Mouse (Mus musculus) gastrocnemius, adult 8-10 months (tissue): ENCODE results near the gene Cytl1. TPM values are rescaled to one million over a fixed set of nuclear protein-coding genes. Genes with fewer than 3 reads are reported as not detected.

Experiments used
- DNase-seq, 2 experiments: peaks; one replicate each; pipeline ENCODE4 v3.0.0; 2022; ENCODE audit warnings: low spot score in 2 of 2
- total RNA-seq, 4 experiments: library from RNA; stranded (reverse); gene quantifications; 2 replicates each; pipeline ENCODE4 v1.2.4; 2022

The Cytl1 gene
- 1 to 10 TPM; 3.4 to 6.1 (median 4.2) TPM for total RNA-seq

DNA sequence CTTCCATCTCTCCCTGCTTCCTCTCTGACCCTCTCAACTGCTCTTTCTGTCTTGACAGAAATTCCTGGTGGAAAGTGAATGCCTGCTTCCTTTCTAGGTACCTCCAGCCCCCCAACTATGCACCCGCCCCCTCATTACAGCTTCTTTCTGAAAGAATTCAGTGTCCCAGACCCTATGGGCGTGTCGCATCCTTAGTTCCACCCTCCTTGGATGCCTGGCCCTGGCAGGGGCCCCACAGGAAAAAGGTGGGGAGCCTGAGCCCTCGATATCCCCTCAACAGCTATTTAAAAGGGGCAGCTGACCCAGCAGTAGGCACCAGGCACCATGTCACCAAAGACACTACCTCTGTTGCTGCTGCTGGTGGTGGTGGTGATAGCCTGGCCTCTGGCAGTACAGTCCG is at the start of gene Cytl1:
Gene Cytl1, plus strand, starts transcription at position 296 of the 400 bp plus-strand sequence.
- no peak for DNase-seq

DNA sequence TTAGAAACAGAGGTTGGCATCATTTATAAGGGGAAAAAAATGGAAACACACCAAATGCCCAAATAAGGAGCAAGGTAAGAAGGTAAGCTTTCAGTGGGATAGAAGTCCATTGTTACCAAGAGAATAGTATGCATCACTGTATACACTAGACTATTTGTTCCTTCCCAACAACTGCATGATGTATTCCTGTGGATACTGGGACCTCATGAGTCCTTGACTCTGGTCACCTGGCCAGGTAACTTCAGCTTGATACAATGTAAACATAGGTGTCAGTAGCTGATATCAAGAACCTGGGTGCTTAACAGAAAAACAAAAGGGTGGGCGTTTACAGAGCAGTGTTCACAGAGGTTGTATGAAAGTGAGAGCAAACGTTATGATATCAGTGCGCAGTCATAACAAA is 42.6 kb upstream of the Cytl1 start:
- DNase-seq = no peak

DNA sequence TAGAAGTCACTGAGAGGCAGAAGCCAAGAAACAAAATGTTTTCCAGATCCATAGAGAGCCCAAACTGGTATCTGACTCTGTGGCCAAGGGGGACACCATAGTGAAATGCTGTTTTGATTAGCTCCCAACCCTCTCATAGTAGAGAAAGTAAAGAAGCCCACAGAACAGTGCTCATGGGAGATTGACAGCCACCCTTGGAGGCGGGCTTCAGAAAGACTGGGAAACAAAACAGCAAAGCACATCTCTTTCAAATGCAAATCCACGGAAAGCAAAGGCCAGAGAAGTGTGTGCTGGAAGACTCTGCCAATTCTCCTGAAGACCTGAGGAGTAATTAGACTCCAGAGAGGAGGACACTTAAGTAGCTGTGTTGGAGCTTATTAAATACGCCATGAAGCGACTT is 39.5 kb upstream of the Cytl1 start:
- no peak for DNase-seq

DNA sequence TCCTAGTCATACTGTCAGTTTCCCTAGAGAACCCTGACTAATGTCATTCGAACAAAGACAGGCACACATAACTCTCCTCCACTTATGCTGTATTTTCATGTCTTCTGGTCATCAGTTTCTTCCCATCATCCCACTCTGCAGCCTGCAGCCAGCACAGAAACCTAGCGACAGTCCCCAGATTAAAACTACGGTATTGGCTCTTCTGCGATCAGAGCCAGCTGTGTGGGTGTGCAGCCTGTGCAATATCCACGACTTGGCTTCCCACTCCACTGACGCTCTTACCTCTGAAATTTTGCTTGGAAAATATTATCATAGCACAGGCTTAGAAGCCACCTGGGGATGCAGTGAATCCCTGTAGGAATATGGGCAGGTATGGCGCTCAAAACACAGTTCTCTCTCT is 38.0 kb upstream of the Cytl1 start:
- no peak for DNase-seq

DNA sequence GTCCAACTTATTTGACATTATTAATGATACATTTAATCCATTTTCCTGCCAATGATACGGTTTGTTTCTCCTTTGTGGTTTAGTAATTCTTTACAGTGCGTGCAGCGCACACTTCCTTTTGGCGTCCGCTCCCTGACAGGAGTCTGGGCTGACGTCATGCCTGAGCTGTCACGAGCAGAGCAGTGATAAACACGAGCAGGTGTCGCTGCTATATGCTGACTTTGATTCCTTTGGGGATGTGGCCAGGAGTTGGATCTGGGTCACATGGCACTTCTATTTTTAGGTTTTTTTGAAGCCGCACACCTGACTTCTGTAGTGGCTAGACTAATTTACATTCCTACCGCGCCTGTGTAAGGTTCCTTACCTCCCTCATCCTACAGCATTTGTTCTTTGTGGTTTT is 35.6 kb upstream of the Cytl1 start:
- no peak for DNase-seq

DNA sequence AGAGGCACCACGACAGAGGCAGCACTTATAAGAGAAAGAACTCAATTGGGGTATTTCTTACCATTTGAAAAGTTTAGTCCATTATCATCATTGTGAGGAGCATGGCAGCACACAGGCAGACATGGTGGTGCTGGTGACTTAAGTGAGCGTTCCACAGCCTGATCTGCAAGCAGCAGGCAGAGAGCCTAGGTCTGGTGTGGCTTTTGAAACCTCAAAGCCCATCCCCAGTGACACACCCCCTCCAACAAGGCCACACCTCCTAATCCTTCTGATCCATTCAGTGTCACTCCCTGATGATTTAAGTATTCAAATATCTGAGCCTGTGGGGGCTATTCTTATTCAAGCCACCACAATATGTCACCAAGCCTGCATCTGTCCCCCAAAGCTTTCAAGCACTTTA is 30.4 kb upstream of the Cytl1 start:
- DNase-seq = no peak

DNA sequence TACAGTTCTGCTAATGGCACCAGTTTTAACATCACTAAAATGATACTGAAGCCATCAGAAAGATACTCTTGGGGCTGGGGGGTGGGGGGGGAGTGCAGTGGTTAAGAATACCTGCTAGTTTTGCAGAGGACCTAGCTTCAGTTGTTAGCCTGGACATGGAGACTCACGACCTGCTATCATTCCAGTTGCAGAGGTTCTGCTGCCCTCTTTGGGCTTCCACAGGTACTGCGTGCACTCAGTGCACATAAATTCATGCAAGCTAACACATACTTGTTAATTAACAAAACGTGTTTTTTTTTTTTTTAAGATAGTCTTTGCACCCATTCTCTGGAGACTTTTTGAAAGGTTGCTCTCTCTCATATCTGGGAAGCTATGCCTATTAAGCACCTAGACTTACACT is 27.2 kb upstream of the Cytl1 start:
- no peak for DNase-seq

DNA sequence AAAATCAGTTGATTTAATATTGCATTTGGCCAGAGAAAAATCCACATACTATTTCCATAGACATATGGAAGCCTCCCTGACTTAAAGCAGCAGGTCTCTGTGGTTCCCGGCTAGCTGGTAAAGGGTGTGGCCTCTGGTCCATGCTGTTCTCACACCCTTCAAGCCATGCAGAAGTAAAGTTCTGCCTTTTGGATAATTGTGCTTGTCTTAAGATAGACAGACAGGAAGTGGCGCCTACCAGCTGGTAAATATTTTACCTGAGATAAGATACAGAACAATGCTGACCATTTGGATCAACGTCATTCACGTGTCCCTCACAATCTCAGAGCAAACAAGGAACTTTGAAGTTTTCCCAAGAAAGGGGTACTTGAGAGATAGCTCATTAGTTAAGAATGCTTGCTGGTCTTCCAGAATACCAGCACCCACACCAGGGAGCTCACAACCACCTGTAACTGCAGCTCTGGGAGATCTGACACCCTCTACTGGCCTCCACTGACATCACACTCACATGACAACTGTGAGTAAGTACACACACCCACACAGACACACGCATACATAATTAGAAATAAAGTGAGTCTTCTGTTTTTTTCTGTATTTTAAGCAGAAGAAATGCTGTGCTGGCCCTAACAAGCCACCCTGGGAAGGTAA is 25.9 kb upstream of the Cytl1 start:
- no peak for DNase-seq

DNA sequence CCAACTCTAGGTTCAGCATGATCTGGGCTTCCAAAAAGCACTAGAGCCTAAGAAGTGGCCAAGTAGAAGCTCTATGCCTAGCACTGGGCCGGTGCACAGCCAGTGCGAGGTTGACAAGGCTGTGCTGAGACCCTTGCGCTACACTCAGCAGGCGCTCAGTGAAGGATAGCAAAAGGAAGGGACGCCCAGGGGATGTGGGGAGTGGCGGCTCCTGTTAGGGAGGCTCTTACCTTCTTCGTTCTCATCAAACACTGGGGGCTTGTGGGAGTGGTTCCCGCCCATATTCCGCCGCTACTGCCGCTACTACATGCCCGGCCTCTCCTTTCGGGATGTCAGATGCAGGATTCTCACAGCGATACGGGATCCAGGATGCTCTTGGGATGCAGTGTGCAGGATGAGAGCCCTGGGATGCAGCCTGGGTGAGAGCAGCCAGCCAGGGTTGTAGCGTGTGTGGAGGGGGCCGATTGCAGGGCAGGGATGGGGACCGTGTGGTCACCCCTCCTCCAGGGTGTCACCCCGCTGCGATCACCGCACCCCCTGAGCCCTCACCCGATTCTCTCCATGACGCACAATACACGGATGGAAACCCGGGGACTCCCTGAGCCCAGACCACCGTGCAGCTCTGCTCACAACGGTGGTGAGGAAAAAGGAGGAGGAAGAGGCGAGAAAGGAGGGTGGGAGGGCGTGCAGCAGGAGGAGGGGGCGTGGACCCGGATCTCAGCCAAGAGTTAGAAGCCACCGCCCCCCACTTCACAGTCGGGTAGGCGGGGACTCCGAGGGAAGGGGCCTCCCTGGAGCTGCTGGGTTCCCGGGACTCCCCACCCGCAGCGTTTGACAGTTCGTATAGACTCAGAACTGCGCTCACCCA is 18.6 kb upstream of the Cytl1 start, which contains the start of gene Stk32b:
Gene Stk32b, minus strand, starts transcription at position 667 of the 868 bp plus-strand sequence.
- no peak for DNase-seq

DNA sequence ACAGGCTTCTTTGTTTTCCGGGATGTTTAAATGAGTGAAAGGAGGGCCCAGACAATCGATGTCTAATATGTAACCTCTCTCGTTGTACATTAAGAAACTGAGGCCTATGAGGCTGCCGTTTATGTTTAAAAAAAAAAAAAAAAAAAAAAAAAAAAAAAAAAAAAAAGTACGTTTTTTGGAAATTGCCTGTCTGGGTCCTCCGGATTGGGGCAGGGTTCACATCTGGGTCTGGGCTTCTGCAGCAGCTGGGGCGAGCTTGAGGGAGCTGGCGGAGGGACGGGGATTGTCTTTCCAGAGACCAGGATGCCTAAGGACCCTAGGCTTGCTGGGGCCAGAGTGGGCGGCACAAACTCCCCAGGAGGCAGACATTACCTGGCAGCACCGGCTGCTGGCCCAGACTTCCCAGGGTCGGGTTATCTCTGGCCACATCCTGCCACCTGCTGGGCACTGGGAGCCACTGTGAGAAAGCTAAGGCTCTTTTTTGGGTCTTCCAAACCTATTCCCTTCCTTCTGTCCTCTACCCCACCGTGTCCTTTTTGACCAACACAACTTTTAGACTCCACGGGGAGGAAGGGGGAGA is 17.8 kb upstream of the Cytl1 start:
- peak in 1 of 2 experiments; percentile 13 for DNase-seq

DNA sequence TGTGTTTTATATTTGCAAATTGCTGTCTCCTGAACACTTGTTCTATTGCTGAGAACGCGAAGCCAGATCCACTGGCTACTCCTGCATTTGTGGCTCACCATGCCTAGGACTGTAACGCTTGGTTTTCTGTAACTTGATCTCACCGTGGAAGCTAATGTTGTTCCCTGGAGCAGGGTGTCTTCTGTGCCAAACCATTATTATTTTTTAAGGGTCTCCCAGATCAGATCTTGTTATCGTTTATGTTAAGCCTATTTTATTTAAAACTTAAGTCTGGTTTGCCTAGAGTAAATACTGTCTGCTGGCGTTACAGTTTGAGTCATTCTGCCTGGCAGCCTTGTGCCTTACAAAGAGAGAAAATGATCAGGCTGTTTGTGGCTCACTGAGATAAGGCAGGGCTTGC is 14.6 kb upstream of the Cytl1 start:
- no peak for DNase-seq

DNA sequence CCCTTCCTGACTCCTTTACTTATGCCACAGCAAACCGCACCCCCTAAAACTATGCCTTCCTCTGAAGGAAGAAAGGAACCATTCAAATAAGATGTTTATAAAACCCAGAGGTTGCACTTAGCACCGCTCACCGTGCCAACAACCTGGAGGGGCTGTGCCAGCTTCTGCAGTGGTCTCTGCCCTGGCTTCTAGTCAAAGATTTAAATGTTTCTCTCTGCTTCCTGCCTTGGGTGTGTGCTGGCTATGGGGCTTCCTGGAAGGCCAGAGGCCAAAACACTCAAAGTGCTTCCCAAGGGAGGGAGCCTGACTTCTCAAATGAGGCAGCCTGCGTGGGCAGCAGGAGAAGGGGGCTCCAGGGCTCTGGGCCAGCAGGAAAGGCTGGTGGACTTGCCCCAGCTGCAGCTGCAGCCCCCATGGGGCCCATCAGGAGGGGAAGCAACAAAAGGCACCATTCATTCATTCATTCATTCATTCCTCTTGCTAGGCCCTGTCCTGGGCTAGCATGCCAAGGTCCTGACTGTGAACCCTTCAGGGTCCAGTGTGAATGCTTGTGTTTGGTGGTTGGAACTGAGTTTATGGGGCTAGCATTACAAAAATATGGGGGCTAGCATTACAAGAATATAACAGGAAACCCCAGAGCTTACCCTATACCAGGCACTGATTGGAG is 10.0 kb upstream of the Cytl1 start:
- DNase-seq = peak in 1 of 2 experiments; percentile 15

DNA sequence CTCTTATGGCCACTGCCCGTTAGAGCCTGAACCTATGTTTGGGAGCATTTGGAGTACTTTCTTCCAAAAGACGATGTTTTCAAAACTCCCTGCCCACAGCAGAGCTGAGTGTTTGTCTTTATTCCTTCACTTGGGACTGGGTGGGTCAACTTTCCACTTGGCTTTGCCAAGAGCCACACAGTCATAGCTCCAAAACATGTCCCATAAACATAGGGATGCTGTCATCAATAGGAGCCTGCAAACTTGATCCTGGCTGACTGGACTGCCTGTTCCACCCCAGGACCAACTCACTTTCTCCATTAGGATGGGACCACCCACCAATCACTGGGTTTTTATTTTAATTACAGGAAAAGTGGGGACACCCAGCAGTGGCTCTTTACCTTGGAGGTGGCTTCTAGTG is 4.5 kb upstream of the Cytl1 start:
- peak in 1 of 2 experiments; percentile 13 for DNase-seq

DNA sequence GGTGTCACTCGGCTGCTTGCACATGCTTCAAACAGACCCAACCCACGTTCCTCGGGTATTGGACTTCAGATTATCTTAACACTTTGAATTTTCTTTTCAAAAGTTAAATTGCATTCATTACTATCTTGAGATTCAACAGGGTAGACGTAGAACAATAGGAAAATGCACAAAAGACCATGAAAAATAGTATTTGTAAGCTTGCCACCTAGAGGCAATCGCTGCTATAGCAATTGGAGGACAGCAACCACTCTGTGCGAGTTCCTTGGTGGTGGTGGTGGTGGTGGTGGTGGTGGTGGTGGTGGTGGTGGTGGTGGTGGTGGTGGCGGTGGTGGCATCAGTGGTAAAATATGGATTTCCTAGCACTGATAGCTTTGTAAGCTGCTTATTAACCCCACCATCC is 894 bp downstream of the Cytl1 start:
- no peak for DNase-seq

DNA sequence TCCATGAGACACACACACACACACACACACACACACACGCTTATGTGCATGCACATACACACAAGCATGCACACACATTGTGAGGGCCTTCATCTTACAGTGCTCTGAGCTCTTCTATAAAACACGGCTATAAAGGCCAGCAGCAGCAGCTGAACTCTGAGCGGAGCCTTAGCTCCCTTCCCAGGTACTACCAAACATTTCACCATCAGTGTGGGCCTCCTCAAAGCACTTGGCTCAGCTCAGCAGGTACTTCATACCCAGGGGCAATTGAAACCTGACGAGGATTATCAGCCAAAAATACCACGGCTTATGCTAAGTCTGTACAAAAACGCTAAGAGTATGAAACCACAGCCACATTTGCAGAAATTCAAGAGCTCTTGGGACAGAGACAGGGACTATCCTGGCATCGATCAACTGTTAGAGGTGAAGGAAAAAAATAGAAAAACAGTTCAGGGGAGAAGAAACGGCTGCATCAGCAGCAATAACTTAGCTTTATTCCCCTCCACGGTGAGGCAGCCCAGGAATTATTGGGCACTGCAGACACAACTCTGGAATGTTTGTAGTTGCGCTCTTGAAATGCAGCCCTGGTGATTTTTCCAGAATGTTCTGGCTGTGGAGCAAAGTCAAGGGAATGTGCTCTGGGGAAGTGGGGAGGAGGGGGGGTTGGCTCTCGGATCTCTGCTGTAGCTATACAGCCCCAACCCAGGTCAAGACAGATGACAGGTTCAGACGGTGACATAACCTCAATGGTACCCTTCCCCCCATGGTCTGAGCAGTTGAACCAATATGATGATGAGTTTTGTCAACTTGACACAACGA is 8.8 kb downstream of the Cytl1 start:
- no peak for DNase-seq

DNA sequence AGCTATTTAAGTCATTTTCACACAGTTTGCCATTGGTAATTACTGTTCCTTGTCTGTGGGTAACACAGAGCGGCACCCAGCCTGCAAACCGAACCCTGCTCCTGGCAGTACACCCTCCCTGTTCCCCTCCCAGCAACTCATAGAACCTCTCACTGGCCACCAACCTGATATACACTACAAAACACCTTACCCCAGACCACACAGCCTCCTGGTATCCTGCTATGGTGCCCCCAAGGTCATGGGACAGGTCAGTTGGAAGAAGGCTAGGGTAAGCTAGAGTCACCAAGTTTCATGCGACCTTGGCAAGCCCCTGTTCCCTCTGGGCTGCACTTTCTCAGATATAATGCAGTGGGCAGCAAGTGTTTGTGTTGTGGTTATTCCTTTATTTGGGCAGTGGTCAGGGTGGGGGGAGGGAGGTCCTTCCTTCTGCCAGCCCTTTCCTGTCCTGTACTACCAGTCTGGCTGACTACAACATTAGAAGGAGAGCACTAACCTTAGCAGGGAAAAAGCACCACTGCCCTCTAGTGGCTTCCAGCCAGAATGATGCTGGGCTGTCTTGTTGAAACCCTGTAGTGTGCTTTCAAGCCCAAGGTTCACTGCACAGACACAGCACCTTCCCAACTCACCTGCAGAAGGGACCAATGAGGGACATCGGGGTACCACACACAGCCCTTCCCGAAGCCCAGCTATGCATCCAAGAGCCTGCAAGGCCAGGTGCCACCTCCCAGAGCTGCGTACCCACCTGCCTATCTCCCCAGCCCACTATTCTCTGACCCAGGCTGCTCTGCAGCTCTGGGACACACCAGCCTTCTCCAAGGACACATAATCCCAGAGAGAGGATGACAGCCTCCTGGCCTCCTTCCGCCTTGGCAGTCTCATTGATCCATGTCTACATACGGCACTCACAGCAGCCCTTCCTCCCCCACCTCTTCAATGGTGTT is 17.0 kb downstream of the Cytl1 start:
- DNase-seq = peak in 1 of 2 experiments; percentile 32

DNA sequence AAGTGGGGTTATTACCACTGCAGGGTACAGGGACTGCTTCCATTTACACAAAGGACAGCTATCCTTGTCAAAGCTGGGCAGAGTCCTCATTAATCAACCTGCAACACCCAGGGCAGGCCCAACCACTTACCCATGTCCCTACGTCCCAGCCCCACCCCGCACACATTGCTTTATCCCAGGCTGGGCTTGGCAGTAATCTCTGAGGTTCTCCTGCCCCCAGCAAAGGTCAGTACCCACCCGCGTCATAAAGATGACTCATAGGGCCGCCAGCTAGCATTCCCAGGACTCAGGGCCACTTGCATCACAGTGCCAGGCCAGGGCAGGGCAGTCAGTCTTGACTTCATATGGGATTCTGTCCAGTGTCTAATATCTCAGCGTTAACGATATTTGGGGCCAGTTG is 18.0 kb downstream of the Cytl1 start:
- no peak for DNase-seq

DNA sequence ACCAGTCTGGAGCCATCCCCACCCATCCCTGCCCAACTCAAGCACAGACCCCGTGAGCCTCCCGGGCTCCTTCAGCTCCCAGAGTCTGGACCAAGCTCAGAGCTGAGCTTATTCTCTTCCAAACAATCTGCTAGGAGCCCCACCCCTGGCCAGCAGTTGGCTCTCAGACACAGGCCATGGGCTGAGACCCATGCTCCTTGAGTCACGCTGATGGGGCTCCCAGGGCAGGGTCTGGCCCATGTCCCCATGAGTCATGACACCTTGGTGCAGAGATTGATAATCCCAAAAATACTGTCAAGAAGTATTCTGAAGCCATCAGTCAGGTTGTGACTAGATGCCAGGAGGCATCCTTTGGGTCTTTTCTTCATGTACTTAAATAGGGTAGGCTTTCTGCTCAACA is 26.7 kb downstream of the Cytl1 start:
- peak; percentile 38 to 50 for DNase-seq

DNA sequence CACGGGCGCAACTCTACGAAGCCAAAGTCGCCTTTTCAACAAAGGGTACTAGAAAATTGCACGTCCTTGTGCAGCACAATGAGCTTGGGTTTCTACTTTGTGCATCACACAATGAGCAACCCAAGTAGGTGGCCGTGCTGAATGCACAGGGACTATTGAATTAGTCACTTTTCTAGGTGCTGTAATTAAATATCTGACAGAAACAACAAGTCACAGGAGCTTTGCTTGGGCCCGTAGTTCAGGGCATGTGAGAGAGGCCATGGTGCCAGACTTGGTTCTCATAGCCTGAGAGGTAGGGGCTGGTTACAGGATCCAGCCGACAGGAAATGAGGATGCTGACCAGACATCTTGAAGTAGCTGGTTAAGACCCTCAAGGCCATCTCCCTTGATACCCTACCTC is 30.5 kb downstream of the Cytl1 start:
- no peak for DNase-seq

DNA sequence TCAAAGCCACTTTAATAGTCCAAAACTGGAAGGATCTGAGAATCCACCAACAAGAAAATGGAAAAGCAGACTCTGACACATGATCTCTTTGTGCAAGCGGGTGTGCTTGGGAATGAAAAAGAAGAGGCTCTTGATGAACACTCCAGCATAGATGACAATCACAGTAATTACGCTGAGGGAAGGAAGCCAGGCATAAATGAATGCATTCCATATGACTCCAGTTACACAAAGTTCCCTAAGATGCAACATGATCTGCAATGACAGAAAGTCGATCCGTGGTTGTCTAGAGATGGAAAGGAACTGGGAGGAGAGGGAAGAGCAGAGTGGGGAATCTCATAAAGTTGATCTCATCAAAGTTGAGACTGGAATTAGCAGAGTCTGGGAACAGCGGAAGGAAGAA is 31.9 kb downstream of the Cytl1 start:
- no peak for DNase-seq
